Mouse (Mus musculus) NIH3T3 (cell line): Measurements from ENCODE around the gene Extl2.

Source experiments
- DNase-seq: peaks from one replicate; pipeline ENCODE4 v3.0.0-alpha.2; 2012; ENCODE audit warnings: low read depth

Gene Extl2

GRCm38 (mm10) chr3:116007941-116008440 lies 729 bp downstream of the Extl2 start:
- DNase-seq, result peak; percentile 82

GRCm38 (mm10) chr3:116009622-116010344 lies 2.5 kb downstream of the Extl2 start:
- DNase-seq, result no peak

- DNase-seq, result no peak
Measured at GRCm38 (mm10) chr3:116014901-116015300, 7.6 kb downstream of the Extl2 start.

DNA sequence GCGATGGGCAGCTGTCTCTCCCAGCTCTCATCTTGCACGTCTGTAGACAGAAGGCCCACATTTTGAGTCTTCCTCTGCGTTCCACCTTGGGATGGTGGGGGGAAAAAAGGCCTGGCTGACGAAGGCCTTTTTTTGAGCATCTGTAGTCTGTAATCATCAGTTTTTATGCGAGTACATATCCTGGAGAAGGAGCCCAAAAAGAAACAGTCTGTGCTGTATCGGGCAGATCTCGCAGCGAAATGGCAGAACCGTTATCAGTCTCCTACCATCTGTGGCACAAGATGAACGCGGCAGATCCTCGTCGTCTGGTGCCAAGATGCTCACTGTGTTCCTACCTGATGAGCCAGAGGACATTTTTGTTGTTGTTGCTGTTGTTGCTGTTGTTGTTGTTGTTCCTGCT lies 8.9 kb downstream of the Extl2 start:
- no peak for DNase-seq

DNA sequence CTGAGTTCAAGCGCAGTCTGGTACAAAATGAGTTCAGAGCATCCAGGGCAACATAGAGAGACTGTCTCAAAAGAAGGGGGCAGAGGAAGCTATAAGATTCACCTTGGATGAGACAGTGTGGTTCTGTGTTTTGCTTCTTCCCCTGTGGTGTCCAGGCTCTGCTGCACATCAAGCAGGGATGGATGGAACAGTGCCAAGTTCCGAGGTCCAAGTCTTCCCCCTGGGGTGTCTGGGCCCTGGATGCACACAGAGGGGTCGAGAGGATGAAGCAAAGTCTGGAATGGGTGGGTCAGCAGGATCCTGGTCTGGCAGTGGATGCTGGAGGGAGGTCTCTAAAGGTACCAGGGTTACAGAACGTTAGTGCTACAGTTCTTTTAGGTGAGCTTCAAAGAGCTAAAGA lies 11.3 kb downstream of the Extl2 start:
- DNase-seq, result no peak

GRCm38 (mm10) chr3:116019136-116019535 lies 11.9 kb downstream of the Extl2 start:
- DNase-seq, result no peak

- peak; percentile 66 for DNase-seq
Measured at GRCm38 (mm10) chr3:116024236-116024635, 17.0 kb downstream of the Extl2 start.

DNA sequence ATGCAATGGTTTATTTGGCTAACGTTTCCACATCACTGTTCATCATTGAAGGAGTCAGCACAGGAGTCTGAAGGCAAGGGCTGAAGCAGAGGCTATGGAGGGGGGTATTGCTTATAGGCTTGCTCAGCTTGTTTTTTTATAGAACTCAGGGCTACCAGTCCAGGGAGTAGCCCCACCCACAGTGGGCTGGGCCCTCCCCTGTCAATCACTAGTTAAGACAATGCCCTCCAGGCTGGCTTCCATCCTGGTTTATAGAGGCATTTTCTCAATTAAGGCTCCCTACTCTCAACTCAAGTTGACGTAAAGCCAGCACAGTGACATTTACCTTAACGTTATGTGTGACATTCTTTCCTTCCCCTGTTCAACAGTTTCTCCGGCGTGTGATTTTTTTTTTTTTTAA lies 17.4 kb downstream of the Extl2 start:
- peak; percentile 77 for DNase-seq

GRCm38 (mm10) chr3:116025701-116026100 lies 18.4 kb downstream of the Extl2 start:
- DNase-seq, result no peak

DNA sequence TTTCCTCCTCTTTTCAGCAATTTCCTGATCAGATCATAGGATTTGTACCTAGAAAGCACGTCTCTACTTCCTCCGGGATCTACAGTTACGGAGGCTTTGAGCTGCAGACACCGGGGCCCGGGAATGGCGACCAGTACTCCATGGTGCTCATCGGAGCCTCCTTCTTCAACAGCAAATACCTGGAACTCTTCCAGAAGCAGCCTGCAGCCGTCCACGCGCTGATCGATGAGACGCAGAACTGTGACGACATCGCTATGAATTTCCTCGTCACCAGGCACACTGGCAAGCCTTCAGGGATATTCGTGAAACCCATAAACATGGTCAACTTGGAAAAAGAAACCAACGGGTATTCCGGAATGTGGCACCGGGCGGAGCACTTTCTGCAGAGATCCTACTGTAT lies 19.7 kb downstream of the Extl2 start:
- DNase-seq, result no peak

- DNase-seq, result no peak
Measured at GRCm38 (mm10) chr3:116030152-116030788, 23.0 kb downstream of the Extl2 start.

- no peak for DNase-seq
Measured at GRCm38 (mm10) chr3:116033218-116033870, 26.1 kb downstream of the Extl2 start.

GRCm38 (mm10) chr3:116033871-116034222 lies 26.6 kb downstream of the Extl2 start:
- peak; percentile 87 for DNase-seq

- peak; percentile 66 for DNase-seq
Measured at GRCm38 (mm10) chr3:116040776-116041175, 33.5 kb downstream of the Extl2 start.

DNA sequence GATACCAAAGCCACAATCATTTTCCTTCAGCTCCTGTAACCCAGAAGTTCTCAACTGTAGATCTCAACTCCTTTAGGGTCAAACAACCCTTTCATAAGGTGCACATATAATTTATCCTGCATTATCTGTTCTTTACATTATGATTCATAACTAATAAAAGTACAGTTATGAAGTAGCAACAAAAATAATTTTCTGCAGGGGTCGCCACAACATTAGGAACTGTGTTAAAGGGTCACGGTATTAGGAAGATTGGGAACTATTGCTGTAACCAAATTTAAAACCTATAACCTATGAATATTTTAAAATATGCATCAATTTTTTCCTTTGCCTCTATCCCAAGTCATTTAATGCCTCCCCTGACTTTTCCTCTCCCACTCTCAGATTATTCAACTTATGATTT lies 38.7 kb downstream of the Extl2 start:
- DNase-seq, result peak; percentile 74

DNA sequence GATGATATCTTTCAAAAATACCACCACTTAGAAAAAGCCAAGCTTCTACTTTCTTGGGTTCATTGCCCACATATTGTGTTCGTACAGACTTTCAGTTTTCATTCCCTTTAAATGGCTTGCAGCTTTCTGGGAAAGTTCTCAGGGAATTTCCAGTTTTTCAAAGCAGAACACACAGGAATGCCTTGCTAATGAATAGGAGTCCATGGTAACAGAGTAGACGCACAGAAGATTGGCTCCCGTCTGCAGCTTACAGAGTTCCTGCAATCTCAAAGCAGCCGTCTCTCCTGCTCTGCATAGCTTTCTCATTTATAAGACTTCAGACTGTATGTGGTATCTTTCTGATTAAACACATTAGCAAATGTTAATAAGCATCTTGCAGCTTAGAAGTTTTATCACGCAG lies 39.8 kb downstream of the Extl2 start:
- peak; percentile 56 for DNase-seq

- DNase-seq, result no peak
Measured at GRCm38 (mm10) chr3:116057078-116057477, 49.8 kb downstream of the Extl2 start.

DNA sequence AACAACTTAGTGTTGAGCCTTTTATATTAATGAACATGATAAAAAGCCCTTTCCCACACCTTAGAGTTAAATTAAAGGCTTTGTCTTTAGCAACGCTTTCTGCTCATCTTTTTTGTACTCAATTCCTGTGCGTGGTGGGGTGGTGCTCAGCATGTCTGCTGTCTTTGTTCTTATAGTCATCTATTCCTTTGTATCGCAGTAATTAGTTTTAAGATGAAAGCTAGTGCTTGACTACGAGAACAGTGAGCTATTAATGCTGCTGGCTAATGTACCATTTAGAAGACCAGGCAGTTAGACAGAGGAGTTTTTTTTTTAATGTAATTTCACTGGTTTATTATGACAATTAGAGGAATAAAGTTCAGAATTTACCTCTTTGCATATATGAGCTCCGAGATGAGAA lies 53.1 kb downstream of the Extl2 start:
- DNase-seq, result no peak

DNA sequence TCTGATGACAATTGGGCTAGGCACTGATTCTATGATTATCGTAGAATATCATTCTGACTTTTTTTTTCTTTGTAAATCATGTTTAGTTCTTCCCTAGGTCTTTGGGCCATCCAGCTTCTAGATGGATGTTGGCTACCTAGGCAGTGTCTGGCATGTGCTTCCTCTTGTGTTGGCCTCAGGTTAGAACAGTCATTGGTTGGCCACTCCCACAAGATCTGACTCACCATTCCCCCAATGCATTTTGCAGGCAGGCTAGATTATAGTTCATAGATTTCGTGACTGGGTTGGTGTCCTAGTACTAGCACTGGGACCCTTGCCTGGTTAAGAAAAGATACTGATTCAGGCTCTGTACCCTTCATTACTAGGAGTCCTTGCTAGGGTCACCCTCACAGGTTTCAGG lies 54.9 kb downstream of the Extl2 start:
- peak; percentile 56 for DNase-seq

DNA sequence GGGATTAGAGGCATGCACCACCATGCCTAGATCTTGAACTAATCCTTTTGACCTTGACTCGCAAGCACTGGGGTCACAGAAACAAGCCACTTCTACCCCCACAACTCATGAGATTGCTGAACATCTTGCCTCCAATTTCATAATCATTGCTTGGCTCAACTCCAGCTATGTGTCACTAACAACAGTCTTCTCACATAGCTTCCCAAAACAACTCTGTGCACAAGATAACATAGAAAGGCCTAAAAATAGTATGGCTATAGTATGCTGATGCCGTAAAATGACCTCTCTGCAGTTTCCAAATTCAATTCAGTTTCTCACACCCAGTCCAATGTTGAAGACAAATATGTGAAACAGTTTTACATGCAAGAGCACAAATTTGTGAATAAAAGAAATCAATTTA lies 65.3 kb downstream of the Extl2 start:
- peak; percentile 84 for DNase-seq

GRCm38 (mm10) chr3:116076739-116077138 lies 69.5 kb downstream of the Extl2 start:
- peak; percentile 41 for DNase-seq

GRCm38 (mm10) chr3:116078490-116078889 lies 71.2 kb downstream of the Extl2 start:
- no peak for DNase-seq
